Mouse (Mus musculus) 3134 (cell line): ENCODE data around the gene Ap5z1.

Experiments
- DNase-seq: peaks from one replicate; pipeline ENCODE4 v3.0.0-alpha.2; 2011; ENCODE audit warnings: low spot score; ENCODE audit not compliant: insufficient read length; ENCODE audit errors: extremely low read depth

Gene Ap5z1

GRCm38 (mm10) chr5:142468375-142468774 lies 4.6 kb downstream of the Ap5z1 start:
- no peak for DNase-seq

- no peak for DNase-seq
Observed at GRCm38 (mm10) chr5:142469796-142470195, 6.1 kb downstream of the Ap5z1 start.

- no peak for DNase-seq
Observed at GRCm38 (mm10) chr5:142473696-142474095, 10.0 kb downstream of the Ap5z1 start.

GRCm38 (mm10) chr5:142475669-142476068 lies 11.9 kb downstream of the Ap5z1 start:
- DNase-seq, result peak; percentile 47

GRCm38 (mm10) chr5:142477346-142477745 lies 13.6 kb downstream of the Ap5z1 start:
- DNase-seq, result peak; percentile 58

GRCm38 (mm10) chr5:142477866-142478615 lies 14.3 kb downstream of the Ap5z1 start:
- DNase-seq, result no peak

- DNase-seq, result peak; percentile 65
Observed at GRCm38 (mm10) chr5:142478829-142479435, 15.2 kb downstream of the Ap5z1 start.

GRCm38 (mm10) chr5:142482512-142482911 lies 18.8 kb downstream of the Ap5z1 start:
- DNase-seq, result no peak

GRCm38 (mm10) chr5:142483581-142483980 lies 19.8 kb downstream of the Ap5z1 start:
- DNase-seq, result no peak

- DNase-seq, result no peak
Observed at GRCm38 (mm10) chr5:142486654-142487053, 22.9 kb downstream of the Ap5z1 start.

GRCm38 (mm10) chr5:142489955-142490707 lies 26.4 kb downstream of the Ap5z1 start:
- DNase-seq, result no peak

- DNase-seq, result no peak
Observed at GRCm38 (mm10) chr5:142493307-142493706, 29.6 kb downstream of the Ap5z1 start.

GRCm38 (mm10) chr5:142495321-142496096 lies 31.8 kb downstream of the Ap5z1 start:
- no peak for DNase-seq

- DNase-seq, result no peak
Observed at GRCm38 (mm10) chr5:142498964-142499363, 35.2 kb downstream of the Ap5z1 start.

- no peak for DNase-seq
Observed at GRCm38 (mm10) chr5:142500918-142501317, 37.2 kb downstream of the Ap5z1 start.

- DNase-seq, result no peak
Observed at GRCm38 (mm10) chr5:142502414-142502813, 38.7 kb downstream of the Ap5z1 start.

GRCm38 (mm10) chr5:142504175-142504574 lies 40.4 kb downstream of the Ap5z1 start:
- DNase-seq, result no peak

- DNase-seq, result no peak
Observed at GRCm38 (mm10) chr5:142505695-142506423, 42.1 kb downstream of the Ap5z1 start.

GRCm38 (mm10) chr5:142509141-142510060 lies 45.7 kb downstream of the Ap5z1 start:
- DNase-seq, result no peak
